Mouse (Mus musculus) left cerebral cortex, adult 11 months (tissue): ENCODE results near the gene Itgax.
A peak's percentile ranks its signal among the peaks of the same experiment; 100 is the strongest.
"Not testable (repeated sequence)": the region's sequence is repeated elsewhere in the genome, so short reads cannot be mapped to it uniquely, and the experiment has no call there.

Experiments used
- DNase-seq: peaks from one replicate; pipeline ENCODE4 v3.0.0; 2022; ENCODE audit warnings: low spot score

The Itgax gene

DNA sequence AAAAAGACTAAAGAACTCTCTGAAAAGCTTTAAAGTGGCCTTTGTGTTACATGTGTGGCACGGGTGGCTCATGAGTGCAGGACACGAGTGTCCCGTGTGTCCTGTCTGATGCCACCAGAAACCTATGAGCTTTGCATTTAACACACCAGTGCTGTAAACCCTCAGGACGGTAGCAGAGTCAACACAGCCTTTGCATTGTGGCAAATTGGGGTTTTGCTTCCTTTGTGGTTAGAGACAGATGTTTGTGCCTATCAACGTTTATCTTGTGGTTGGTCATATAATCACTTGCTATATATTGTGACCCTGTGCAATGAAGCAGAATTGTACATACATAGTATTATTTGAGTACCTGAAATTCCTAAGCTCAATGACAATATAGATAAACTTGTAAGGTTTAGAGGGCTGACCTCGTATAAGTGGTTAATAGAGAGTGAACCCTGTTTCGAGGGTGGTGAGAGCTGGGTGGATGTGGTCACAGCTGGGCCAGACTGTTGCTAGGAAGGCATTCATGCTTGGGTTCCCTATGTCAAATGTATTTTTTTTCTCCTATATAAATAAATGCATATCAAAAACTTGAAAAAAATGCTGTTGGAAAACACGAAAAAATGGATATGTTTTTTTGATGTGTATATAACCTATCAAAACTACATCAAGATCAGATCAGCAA, 29.5 kb downstream of the Itgax start:
- DNase-seq: not testable (repeated sequence)

DNA sequence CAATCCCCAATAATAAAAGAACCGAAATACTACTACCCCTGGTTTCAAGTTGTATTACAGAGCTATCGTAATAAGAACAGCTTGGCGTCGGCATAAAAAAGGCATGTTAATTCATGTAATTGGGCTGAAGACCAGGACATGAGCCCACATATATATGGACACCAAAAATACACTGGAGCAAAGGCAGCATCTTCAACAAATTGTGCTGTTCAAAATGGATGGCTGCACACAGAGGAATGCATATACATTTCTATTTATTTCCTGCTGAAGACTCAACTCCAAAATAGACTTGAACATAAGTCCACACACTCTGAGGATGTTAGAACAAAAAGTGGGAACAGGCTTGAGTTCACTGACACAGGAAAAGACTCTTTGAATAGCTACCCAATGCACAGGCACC, 34.7 kb downstream of the Itgax start:
- no peak for DNase-seq

DNA sequence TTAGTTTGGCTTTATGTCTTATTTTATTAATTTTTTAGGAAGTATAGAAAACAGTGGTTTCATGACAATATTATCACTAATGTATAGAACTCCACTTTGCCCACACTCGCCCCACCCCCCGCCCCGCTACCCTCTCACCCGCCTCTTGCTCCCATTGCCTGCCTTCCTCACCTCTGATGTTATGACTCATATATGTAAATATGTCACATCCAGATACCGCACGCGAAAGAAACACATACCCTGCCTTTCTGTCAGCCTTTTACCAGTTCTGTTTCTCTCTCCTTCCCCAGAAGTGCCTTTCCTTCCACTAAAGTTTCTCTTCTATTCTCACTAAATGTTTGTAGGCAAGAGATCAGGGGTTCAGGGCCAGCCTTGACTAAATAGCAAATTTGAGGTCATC, 37.0 kb downstream of the Itgax start:
- no peak for DNase-seq

- no peak for DNase-seq
Observed at GRCm38 (mm10) chr7:128169996-128170395, 40.6 kb downstream of the Itgax start.

DNA sequence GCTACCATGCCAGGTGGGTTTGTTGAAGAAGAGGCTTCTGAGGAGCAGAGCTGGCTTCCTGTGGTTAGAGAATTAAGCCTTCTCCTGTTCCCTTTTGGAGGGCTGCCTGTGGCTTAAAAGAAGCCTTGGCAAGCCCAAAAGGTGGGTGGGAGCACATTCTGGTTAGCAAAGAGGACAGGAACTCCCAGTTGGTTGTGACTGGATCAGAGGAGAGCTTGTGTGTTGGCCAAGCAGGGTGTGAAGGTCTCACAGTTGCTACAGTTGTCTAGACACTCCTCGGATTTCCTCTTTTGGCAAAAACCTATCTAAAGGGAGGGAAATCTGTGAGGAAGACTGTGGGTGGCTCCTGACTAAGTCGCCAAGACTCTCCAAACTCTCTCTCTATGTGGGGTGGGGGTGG, 49.0 kb downstream of the Itgax start:
- DNase-seq: peak; percentile 33

GRCm38 (mm10) chr7:128180126-128180525, 50.8 kb downstream of the Itgax start:
- DNase-seq: no peak

- no peak for DNase-seq
Observed at GRCm38 (mm10) chr7:128180546-128180945, 51.2 kb downstream of the Itgax start.

DNA sequence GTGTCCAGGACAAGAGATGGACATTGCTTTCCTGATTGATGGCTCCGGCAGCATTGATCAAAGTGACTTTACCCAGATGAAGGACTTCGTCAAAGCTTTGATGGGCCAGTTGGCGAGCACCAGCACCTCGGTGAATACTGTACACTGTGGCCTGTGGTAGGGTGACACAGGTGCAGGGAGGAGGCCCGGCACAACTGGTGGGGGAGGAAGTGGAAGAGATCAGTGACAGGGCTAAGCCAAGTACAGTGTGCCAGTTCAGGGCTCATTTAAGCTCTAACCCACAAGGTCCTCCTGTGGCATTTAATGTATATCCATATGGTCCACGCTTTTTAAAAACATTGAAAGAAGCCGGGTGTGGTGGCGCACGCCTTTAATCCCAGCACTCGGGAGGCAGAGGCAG, 52.3 kb downstream of the Itgax start:
- DNase-seq: no peak
